Mouse (Mus musculus): ENCODE measurements around the gene Sez6l.
"Not testable (repeated sequence)": the region's sequence is repeated elsewhere in the genome, so short reads cannot be mapped to it uniquely, and the experiment has no call there.

Sez6l gene

DNA sequence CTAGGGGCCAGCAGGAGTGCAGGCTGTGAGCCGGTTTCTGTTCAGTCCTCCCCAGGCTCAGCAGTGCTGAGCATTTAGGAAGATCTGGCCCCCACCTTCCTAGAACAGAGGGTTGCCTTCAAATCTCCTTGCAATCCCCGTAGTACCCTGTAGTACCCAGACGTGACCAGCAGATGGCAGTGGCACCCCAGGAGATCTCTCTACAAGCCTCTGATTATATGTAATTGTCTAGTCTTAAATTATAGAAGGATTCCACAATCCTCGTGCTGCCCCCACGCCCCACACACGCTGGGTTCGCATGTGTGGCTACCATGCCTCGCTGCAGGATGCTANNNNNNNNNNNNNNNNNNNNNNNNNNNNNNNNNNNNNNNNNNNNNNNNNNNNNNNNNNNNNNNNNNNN is 144.0 kb downstream of the Sez6l start:
- peak; percentile 24 to 35 for DNase-seq (ENCODE audit: low spot score in 2 of 2)

DNA sequence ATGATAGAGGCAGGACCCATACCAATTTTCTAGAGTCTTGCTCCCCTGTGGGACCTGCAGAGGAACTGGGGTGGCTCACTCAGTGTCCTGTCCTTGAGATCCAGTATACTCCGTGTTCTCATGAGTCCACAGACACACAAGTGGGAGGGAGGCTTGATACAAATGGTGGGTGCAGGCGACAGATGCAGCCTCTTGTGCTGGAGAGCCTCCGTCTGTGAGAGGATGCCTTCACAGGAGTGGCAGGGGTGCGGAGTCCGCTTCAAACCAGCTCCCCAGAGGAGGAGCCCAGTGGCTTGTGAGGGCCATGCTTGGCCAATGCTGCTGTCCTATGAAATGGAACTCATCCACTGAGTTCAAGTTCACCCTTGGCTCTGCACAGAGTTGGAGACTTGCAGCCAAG is 145.0 kb downstream of the Sez6l start:
- no peak for DNase-seq (ENCODE audit: low spot score in 2 of 2)

DNA sequence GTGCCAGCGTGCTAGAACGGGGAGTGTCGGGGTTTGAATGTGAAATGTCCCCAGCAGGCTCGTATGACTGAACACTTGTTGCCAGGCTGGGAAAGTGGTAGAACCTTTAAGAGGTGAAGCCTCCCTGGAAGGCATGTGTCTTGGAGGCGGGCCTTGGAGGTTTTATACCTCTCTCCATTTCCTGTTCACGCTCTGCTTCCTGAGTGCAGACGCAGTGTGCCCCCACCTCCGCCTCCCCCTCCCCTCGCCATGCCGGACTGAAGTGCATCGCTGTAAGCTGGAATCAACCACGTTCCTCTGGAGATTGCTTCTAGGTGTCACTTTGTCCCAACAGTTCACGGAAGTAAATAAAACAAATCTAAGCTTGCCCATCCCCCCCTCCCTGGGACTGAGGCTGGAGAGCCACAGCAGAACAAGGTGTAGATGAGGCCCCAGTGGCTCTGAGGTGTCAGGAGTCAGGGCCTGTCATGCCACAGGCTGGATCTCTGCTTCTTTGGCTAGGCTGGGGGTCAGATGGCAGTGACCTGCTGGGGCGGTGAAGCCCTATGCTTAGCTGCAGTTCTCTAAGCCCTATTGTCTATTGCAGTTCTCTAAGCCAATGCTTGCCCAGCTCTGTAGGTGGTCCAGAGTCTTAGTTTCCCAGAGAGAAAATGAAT is 145.7 kb downstream of the Sez6l start:
- DNase-seq (ENCODE audit: low spot score in 2 of 2) = no peak

DNA sequence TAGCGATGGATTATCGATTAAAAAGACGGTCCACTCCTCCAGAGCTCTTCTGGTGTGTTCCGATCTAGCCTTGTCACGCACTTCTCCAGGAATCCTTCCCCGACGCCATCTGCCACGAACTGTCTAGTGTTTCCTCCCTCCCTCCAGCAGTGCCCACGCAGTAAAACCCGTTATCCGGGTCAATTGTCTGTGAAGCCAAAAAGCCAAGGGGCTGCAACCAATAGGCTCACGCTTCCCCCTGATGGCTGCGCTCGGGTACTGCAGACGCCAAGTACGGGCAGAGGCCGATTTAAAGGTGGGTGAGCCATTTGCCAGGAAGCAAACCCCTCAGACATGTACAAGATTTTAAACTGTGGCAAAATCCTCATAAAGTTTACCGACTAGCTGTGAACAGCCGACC is 148.0 kb downstream of the Sez6l start:
- DNase-seq (ENCODE audit: low spot score in 2 of 2) = peak; percentile 14 to 17

DNA sequence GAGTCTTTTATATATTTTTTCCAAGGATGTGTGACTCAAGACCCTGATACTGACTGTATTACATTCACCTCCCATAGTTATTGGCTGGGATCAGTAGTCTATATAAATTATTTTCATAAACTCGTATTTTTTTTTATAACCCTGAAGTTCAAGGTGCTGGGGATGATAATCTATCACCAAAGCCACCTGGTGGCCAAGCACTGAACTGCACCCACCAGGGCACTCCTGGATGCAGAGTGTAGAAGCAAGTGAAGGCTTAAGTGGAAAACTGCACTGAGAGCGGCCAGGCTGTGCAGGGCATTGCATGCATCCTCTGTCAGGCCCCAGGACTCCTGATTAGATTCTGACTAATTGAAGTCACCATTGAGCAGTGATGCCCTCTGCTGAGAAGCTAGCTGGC is 149.7 kb downstream of the Sez6l start:
- peak in 1 of 2 experiments; percentile 22 for DNase-seq (ENCODE audit: low spot score in 2 of 2)

DNA sequence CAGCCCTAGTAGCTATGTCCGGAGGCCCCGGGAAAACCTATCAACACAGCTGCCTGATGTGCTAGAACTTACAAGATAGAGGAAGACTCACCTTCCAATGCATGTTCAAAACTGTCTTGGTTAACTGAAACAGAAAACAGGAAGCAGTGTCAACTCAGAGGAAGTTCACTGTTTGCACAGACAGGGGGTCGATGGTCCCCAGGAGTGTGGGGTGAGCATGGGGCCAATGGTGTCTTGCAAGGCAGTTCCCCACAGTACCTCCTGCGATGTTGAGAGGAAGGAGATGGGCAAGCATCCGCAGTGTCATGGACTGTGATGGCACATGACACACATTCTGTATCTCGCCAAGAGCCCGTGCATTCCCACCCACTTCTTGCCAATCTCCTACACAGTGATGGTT is 150.3 kb downstream of the Sez6l start:
- DNase-seq (ENCODE audit: low spot score in 2 of 2) = peak in 1 of 2 experiments; percentile 8

DNA sequence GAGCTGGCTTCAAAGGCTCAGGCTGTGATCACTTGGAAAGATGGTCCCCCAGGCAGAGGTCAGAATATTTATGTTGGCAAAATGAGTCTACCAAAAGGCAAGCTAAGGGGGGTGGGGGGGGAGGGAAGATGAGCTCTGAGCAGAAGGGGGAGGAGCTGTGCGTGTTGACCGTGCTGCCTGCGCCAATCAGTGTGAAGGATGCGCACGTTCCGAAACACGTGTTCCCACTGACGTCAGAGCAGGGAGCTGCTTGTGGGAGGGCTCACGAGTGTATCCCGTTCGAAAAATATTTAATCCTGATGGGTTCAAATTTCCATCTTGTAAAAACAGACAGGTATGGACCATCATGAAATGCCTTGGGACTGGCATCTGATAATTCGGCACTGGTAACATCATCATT is 157.4 kb downstream of the Sez6l start:
- no peak for DNase-seq (ENCODE audit: low spot score in 2 of 2)

DNA sequence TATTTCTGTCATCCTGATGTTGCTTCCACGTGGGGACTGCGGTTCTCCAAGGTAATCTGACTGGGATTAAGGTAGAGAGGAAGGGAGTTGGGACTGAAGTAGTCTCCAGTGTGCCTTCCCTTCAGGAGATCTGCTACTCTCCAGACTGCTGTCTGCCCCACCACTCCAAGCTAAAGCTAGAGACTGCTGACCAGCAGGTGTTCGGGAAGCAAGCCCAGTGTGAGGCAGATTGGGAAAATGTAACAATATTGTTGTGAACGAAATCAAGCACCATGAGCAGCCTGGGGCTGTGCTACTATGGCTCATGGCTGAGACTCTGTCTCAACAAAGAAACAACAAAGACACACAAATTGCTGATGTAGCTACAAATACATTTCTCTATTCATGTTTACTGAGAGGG is 159.0 kb downstream of the Sez6l start:
- DNase-seq (ENCODE audit: low spot score in 2 of 2) = no peak

DNA sequence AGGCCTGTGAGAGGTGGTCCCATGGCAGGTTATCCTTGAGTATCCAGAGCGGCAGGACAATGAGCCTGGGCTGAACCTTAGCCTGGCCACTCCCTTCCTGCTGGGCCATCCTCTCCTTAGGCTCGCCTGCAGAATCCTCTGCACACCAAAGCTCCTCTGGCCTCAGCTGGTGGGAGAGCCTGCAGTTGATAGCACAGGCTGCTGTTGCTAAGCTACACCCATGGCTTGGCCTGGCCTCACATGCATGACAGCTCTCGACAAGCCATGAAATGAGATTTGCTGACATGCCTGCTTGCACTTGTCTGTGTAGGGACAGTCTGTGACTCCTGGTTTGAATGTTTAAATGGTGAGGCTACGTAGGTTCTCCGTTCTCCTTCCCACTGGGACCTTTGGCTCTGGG is 160.3 kb downstream of the Sez6l start:
- no peak for DNase-seq (ENCODE audit: low spot score in 2 of 2)

DNA sequence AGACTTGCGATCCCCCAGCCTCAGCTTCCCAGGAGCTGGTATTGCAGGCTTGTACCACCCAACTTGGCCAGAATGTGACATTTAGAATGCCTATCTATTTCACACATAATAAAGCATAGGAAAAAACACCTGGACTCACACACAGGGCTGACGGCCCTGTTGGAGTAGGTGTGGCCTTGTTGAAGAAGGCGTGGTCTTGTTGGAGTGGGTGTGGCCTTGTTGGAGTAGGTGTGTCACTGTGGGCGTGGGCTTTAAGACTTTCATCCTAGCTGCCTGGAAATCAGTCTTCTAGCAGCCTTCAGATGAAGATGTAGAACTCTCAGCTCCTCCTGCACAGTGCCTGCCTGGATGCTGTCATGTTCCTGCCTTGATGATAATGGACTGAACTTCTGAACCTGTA is 164.2 kb downstream of the Sez6l start:
- DNase-seq (ENCODE audit: low spot score in 2 of 2) = not testable (repeated sequence)

DNA sequence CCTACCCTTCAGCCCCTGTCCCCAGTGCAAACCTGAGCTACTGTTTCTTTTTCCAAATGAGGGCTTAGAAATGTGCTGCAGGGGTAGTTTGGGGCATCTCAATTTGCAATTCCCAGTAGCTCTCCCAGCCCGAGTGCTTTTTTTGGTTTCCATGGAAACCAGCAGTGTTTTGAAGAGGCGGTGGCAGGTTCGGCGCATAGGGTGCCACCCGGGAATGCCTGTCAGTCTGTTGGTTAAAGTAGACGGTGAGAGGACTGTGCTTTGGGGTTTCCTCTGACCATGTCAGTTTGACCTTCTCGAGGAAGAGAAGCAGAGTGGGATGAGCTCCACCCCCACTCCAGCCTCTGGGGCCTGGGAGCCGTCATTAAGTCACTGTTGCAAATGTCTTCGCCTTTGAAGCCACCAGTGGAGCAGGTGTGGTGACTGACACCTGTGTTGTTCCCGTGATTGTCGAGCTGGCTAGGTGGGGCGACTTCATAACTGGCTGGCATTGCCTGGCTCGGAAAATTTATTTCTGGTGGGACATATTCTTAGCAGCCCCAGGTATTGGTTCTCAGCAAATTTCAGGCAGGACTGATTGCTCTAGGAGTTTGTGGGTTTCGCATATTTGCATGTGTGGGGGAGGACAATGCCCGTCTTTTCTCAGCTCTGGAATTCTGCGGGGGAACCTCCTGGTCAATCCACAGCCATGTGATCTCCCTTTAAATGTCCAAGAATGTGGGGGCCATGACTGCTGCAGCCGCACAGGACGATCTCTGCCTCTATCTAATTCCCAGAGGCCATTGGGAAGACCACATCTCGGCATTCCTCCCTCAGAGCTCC is 165.3 kb downstream of the Sez6l start:
- no peak for DNase-seq (ENCODE audit: low spot score in 2 of 2)

DNA sequence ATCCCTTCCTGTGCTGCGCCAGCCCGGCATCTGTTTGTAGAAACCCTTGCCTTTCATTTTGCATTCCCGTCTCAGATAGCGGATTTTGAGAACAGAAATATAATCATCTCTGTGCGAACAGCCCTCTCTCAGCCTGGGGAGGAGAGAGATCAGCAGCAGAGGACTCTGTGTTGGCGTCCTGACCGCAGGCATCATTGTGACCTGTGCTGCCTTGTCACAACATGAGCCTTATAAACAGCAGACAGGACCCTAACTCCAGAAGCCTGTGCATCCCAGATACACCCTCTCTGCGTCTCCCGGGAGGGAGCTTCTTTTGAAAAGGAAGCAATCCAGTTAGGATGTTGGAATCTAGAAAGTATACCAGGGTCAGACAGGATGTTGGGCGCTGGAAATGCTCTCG is 165.9 kb downstream of the Sez6l start:
- no peak for DNase-seq (ENCODE audit: low spot score in 2 of 2)

DNA sequence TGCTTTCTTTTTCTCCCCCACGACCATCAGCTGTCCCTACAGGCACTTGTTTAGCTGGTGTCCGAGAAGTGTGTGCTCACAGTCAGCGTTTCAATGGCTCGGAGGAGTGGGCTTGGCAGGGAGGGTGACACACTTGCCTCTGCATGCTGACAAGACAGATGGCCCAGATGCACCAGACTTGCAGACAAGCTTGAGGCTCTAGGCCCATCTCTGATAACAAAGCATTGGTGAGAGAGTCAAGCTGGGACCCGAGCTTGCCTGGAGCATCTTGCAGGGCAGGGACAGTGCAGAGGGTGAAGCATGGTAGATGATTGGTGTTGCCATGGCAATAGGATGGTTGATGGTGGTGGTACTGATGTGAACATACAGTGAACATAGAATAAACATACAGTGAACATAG is 167.7 kb downstream of the Sez6l start:
- DNase-seq (ENCODE audit: low spot score in 2 of 2) = no peak

DNA sequence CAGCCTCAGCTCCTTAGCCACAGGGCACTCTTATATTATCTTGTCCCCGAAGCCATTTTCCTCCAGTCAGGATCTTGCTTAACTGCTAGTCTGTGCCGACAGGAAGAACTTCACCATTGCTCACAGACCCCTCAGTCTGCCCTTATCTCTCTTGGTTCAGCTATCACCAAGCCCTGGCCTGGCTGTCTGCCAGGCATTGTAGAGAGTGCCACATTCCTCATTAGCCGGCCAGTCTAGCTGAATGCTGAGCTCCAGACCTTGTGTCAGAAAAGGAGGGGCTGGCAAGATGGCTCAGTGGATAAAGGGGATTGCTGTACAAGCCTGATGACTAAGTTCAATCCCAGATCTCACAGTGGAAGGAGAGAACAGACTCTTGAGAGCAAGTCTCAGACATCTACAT is 171.0 kb downstream of the Sez6l start:
- DNase-seq (ENCODE audit: low spot score in 2 of 2) = no peak

DNA sequence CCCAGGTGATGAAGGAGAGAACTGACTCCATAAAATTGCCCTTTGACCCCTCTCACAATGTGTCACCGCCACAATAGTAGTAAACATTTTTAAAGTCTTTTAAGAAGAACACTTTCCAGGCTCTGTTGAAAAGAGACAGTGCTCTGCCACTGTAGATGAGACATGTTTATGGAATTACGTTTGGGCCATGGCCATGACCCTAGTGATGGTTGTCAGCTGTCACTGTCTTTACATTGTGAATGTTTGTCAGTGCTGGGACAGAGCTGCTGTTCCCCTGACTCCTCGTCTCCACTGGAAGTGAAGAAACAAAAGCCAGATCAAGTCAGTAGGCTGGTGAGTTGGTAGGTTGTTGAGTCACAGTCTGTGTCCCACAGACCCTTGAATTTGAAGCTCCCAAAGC is 174.5 kb downstream of the Sez6l start:
- DNase-seq (ENCODE audit: low spot score in 2 of 2) = no peak

DNA sequence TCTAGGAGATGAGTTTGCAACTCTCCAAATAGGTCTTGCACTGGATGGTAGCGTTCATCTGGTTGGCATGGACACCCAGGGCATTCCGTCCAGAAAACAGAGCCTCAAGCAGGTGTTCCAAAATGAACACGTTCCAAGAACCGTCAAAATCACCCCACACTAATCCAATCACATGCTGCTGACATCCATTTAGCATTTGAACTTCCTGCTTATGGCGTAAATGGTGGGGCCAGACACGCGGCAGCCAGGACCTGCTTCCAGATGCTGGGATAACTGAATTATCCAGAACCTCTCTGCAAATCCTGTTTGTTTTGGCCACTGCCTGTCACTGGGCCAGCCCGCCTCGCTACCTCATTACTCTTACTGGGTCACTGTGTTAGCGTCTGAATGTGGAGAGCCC is 177.7 kb downstream of the Sez6l start:
- DNase-seq (ENCODE audit: low spot score in 2 of 2) = no peak

DNA sequence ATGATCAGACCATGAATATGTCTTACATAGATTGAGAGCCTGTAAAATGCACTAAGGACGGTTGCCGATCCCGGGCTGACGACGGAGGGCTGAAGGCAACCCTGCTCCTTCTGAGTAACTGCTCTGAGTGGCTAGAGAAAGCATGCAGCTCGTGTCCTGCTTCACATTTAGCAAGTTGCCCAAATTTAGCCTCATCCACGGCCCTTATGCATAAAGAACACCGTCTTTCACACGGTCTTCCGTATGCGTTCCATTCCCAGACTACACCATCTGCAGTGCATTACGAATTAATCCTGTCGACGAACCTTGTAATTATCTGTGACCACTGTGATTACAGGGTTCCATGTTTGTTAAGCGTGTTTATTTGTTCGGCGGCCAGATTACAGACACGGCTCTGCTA is 180.9 kb downstream of the Sez6l start:
- DNase-seq (ENCODE audit: low spot score in 2 of 2) = no peak

DNA sequence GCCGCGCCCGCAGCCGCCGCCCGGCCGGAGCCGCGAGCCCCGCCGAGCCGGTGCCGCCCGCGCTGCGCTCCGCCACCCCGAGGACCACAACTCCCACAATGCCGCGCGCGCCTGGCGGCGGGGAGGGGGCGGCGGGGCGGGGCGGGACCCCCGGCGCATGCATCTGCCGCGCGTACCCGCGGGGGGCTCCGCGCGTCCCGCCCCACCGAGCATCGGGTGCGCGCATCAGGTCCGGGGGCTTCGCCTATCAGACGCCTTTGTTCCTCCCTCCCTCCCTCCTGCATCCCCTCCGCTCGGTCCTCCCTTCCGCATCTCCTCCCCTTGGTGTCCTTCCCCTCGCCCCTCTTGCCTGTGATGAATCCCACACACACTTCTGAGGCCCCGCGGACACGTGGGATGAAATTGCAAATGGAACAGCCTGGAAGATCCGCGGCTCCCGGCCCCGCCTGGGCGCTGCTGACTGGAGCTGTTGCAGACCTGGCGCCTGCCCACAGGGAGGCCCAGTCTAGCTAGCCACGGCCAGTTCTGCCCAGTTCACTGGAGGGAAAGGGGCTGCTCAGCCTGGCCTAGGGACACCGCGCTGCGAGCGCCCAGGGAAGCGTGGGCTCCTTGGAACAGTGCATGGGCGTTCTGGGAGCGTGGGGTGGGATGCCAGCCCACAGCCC is 182.1 kb downstream of the Sez6l start, which contains the start of gene Asphd2:
Asphd2 (minus strand) TSS at position 88 of the 665 bp plus-strand sequence.
- DNase-seq (ENCODE audit: low spot score in 2 of 2) = no peak

DNA sequence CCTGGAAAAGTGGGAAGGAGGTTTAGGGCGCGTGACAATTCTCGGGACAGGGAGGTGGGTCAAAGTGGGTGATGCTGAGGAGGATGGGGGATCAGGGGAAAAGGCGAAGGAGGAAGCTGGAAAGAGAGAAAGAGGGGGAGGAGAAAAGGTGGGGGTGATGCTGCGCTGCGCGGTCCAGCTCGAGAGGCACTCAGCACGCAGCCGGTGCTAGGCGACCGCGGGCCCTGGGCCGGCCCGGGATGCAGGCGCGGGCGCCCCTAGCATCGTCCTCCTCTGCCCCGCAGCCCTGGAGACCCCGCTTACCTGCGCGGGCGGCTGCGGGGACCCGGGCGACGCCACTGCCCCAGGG is 182.6 kb downstream of the Sez6l start:
- DNase-seq (ENCODE audit: low spot score in 2 of 2) = no peak

DNA sequence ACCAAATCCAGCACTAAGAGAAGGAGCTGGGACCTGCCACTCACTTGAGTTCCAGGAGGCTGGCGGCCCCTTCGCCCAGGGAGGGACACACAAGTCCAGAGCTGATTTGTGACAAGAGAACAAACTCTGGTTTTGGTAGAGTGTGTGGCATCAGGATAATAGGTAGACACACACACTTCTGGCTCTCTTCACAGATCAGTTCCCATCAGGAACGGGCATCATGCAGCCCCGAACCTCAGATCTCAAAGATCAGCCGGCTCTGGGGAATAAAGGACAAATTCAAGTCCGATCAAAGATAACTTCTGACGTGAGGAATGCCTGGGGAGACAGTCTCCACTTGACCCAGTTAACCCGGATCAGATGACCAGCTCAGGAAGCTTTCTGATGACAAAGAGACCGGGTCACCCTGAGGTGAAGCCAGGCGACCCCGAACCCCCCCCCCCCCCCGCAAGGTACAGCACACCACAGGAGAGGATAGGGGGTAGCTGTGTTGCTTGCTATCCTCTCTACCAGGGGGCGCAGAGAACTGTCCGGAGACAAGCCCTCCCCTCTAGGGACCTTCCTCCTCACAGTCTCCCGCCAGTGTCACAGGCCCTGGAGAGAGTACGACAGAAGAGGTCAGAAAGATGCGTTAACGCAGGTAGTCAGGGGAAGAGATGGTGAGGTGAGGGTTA is 183.1 kb downstream of the Sez6l start:
- DNase-seq (ENCODE audit: low spot score in 2 of 2) = no peak

DNA sequence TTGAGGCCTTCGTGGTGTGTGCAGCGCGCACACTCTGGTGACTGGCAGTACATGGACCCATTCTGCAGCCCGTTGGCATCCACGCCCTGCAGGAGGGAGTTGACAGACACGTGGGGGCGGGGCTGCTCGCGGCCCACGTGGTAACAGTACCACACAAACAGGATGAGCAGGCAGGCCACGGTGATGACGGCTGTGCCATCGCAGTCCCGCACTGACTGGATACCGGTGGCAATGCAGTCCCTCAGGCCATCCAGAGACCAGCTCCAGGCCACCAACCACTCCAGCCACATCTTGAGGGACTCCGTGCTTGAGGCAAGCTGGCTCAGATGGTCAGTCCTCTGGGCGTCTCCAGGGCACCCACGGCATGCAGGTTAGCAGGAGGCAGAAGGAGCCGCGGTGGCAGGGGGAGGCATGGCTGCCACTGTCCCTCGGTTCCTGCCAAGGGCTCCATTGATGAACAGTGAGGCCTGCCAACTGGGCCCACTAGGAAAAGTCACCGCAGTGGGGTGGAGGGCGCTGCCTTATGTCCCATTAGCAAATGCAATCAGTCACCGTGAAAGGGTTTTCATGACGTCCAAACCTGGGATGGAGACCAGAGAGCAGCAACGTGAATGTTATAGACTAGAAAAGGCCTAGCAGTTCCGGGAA is 185.2 kb downstream of the Sez6l start:
- no peak for DNase-seq (ENCODE audit: low spot score in 2 of 2)

DNA sequence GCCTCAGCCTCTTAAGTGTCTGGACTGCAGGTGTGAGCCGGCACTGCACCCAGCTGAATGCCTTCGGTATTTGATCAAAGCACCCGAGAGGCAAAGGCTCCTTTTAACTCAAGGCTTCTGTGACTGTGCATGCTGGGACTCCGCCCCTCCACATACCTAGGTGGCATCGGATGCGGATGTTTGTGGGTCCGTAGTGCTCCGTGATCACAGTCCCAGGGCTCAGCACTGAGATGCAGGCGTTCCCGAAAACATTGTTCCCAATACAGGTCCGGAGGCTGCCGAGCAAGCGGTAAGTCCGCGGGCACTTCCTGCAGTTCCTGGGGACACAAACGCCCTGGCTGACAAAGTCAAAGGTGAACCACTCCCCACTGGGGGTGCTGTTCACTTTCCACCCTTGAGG is 186.0 kb downstream of the Sez6l start:
- DNase-seq (ENCODE audit: low spot score in 2 of 2) = no peak
